Comparison of ENCODE assay signal across 28 mouse cellular contexts in genomic region chr10:78074977-78075376, GRCm38 (mm10). TPM values are rescaled to one million over a fixed set of nuclear protein-coding genes. Genes with fewer than 3 reads are reported as not detected.
A peak's percentile ranks its signal among the peaks of the same experiment; 100 is the strongest.
DNase-seq lines count a peak whose midpoint lies in the region; ATAC-seq lines count a peak whose summit lies in the region.
"Had no signal": no experiment of that assay in that cellular context is flagged by ENCODE, and none has a peak within 500 bp of the region (broad histone marks: within the 10 kb centered on the region; RNA-seq: fewer than 3 reads in every experiment).

No protein-coding gene starts in this region.

- no peaks in the 10 kb centered on the region for H3K27me3 ChIP-seq in midbrain, embryonic 14.5 days (ENCODE audit: control insufficient read depth, insufficient read depth, low read length)
- H3K27me3 ChIP-seq: embryonic facial prominence, embryonic 15.5 days; Patski had no signal

- no peak overlapping the region for H3K9ac ChIP-seq in midbrain, embryonic 14.5 days (replicated peaks; ENCODE audit: low read length)
- H3K9ac ChIP-seq: embryonic facial prominence, embryonic 15.5 days; limb, embryonic 13.5 days; liver, embryonic 12.5 days had no signal

- H3K4me2 ChIP-seq in midbrain, embryonic 14.5 days (ENCODE audit: low read length), result no peak overlapping the region
- H3K4me2 ChIP-seq: embryonic facial prominence, embryonic 15.5 days; heart, embryonic 11.5 days; limb, embryonic 13.5 days; liver, embryonic 12.5 days had no signal

- no peak overlapping the region for H3K27ac ChIP-seq in midbrain, embryonic 14.5 days (replicated peaks; ENCODE audit: low read depth, low read length)
- H3K27ac ChIP-seq: embryonic facial prominence, embryonic 15.5 days; gastrocnemius, adult 2 months; limb, embryonic 13.5 days; liver, embryonic 12.5 days; midbrain, embryonic 10.5 days had no signal

- H3K36me3 ChIP-seq in midbrain, embryonic 14.5 days (ENCODE audit: control insufficient read depth, insufficient read depth, low read length), result no peaks in the 10 kb centered on the region
- H3K36me3 ChIP-seq: embryonic facial prominence, embryonic 15.5 days; G1E; limb, embryonic 13.5 days; midbrain, embryonic 10.5 days had no signal

- DNase-seq in ZHBTc4 (ENCODE audit: low read depth, low spot score), result peak; percentile 62
- peak; percentile 47 for DNase-seq in thymus, postnatal 25 days
- DNase-seq in midbrain, embryonic 14.5 days, result no peak
- no peak for DNase-seq in layer of hippocampus, adult 8-10 months (ENCODE audit: low spot score in 2 of 2)
- no peak for DNase-seq in urinary bladder, postnatal 14 days (ENCODE audit: low spot score)
- DNase-seq in adrenal gland, postnatal 36 days, result no peak
- DNase-seq: adrenal gland, postnatal 14 days; cerebellum, adult 8-10 months; gastrocnemius, adult 2 months; kidney, adult 2 months; kidney, postnatal 10 days; lung, adult 18-20 months had no signal

- no peaks in the 10 kb centered on the region for H3K9me3 ChIP-seq in midbrain, embryonic 14.5 days (ENCODE audit: control insufficient read depth, low read length)
- H3K9me3 ChIP-seq: embryonic facial prominence, embryonic 15.5 days; G1E; limb, embryonic 13.5 days; liver, embryonic 12.5 days; midbrain, embryonic 10.5 days had no signal

- peak; percentile 92 for ATAC-seq in CD4-positive, CD25-positive, alpha-beta regulatory T cell, adult 4 months
- ATAC-seq in inflammation-experienced regulatory T-cells, adult 6 months, result peak; percentile 97
- ATAC-seq in midbrain, embryonic 14.5 days (ENCODE audit: low FRiP score, low TSS enrichment), result no peak
- ATAC-seq: forebrain, embryonic 14.5 days; liver, embryonic 12.5 days; Patski had no signal

- 92% methylated on average over 11 of the region's 11 CpGs for WGBS in midbrain, embryonic 14.5 days

- H3K4me3 ChIP-seq in midbrain, embryonic 14.5 days (replicated peaks; ENCODE audit: low read depth, low read length), result no peak overlapping the region
- H3K4me3 ChIP-seq: embryonic facial prominence, embryonic 15.5 days; gastrocnemius, adult 2 months; limb, embryonic 13.5 days; liver, embryonic 12.5 days; midbrain, embryonic 10.5 days had no signal

- no peaks in the 10 kb centered on the region for H3K4me1 ChIP-seq in midbrain, embryonic 14.5 days (ENCODE audit: control insufficient read depth, insufficient read depth, low read length)
- H3K4me1 ChIP-seq: liver, embryonic 12.5 days had no signal

RNA-seq across cellular contexts. Expression of gene Icosl, which starts 5.9 kb away (rescaled TPM):
- 10 to 100 TPM in 1 of 2 experiments, 1 to 10 TPM in 1; 8.8 to 19.3 TPM for polyA plus RNA-seq in CD4-positive, CD25-positive, alpha-beta regulatory T cell, adult 4 months (2017; shearing (Covaris generic))
- 1 to 10 TPM; 5.8 to 7.8 (median 6.8) TPM for polyA plus RNA-seq in inflammation-experienced regulatory T-cells, adult 6 months (2017; shearing (Covaris generic))
- polyA plus RNA-seq in midbrain, embryonic 14.5 days (2014; fragmentation: Nextera tagmentation; extraction: Ambion mirVana), result 0.50 and 0.71 TPM in 2 replicates
- 10 to 100 TPM; 12.1 to 13.2 (median 13.0) TPM for total RNA-seq in layer of hippocampus, adult 8-10 months (2022)
- total RNA-seq in adrenal gland, postnatal 36 days (2021), result 10 to 100 TPM; 11.6 to 21.6 TPM
- polyA plus RNA-seq: G1E had no signal

RNA-seq across cellular contexts. Expression of gene Aire, which starts 31.6 kb away (rescaled TPM):
- under 1 TPM in 1 of 2 experiments, not detected in 1; 0.33 TPM for polyA plus RNA-seq in CD4-positive, CD25-positive, alpha-beta regulatory T cell, adult 4 months (2017; shearing (Covaris generic))
- polyA plus RNA-seq in inflammation-experienced regulatory T-cells, adult 6 months (2017; shearing (Covaris generic)), result under 1 TPM in 2 of 3 experiments, not detected in 1; 0.23 to 0.34 TPM
- 0.09 TPM in 1 of 2 replicates, not detected in the other for polyA plus RNA-seq in midbrain, embryonic 14.5 days (2014; fragmentation: Nextera tagmentation; extraction: Ambion mirVana)
- under 1 TPM; 0.56 to 0.93 (median 0.63) TPM for total RNA-seq in layer of hippocampus, adult 8-10 months (2022)
- total RNA-seq in adrenal gland, postnatal 36 days (2021), result not detected
- total RNA-seq: adrenal gland, postnatal 14 days; G1E; gastrocnemius, adult 2 months had no signal
- polyA plus RNA-seq: C2C12; heart, postnatal 0 days had no signal

RNA-seq across cellular contexts. Expression of gene Dnmt3l, which starts 33.2 kb away (rescaled TPM):
- not detected for polyA plus RNA-seq in CD4-positive, CD25-positive, alpha-beta regulatory T cell, adult 4 months (2017; shearing (Covaris generic))
- not detected for polyA plus RNA-seq in inflammation-experienced regulatory T-cells, adult 6 months (2017; shearing (Covaris generic))
- polyA plus RNA-seq in midbrain, embryonic 14.5 days (2014; fragmentation: Nextera tagmentation; extraction: Ambion mirVana), result not detected in 2 replicates
- total RNA-seq in layer of hippocampus, adult 8-10 months (2022), result under 1 TPM in 3 of 4 experiments, not detected in 1; 0.29 to 0.72 (median 0.30) TPM
- 10 to 100 TPM; 24.1 to 38.1 TPM for total RNA-seq in adrenal gland, postnatal 36 days (2021)
- total RNA-seq: gastrocnemius, adult 2 months; midbrain, postnatal 0 days; neutrophil, adult 5-6 weeks had no signal
- polyA plus RNA-seq: brain, embryonic 14.5 days; C2C12; forebrain, embryonic 14.5 days; G1E; heart, embryonic 11.5 days; heart, postnatal 0 days; hindbrain, embryonic 11.5 days; liver, embryonic 12.5 days; midbrain, postnatal 0 days had no signal

Comparison
In these comparisons a context has a peak if more than half of its experiments do, and no peak if none do; other contexts are left out.
1. DNase-seq: peak in ZHBTc4 (single experiment) and thymus, postnatal 25 days (single experiment); none in midbrain, embryonic 14.5 days (single experiment), layer of hippocampus, adult 8-10 months (0 of 2), urinary bladder, postnatal 14 days (single experiment) and adrenal gland, postnatal 36 days (0 of 2).